Mouse (Mus musculus) hindbrain, embryonic 13.5 days (tissue): ENCODE results near the gene Ptprf. TPM values are rescaled to one million over a fixed set of nuclear protein-coding genes. Genes with fewer than 3 reads are reported as not detected.

Experiments used
- ATAC-seq: fragments of 200-750 bp; cut with Nextera tagmentation; 2 replicates; pipeline ENCODE4 v1.8.0; 2017; ENCODE audit warnings: moderate TSS enrichment; ENCODE audit not compliant: low FRiP score
- H3K27ac ChIP-seq: fragments of 300-500 bp; sonication (generic); 2 replicates; pipeline ENCODE4 v1.5.1; 2015; ENCODE audit warnings: inconsistent platforms, mild to moderate bottlenecking, moderate library complexity
- H3K27me3 ChIP-seq: fragments of 300-500 bp; sonication (generic); 2 replicates; pipeline ENCODE4 v1.6.1; 2015; ENCODE audit warnings: mild to moderate bottlenecking, inconsistent platforms
- H3K36me3 ChIP-seq: fragments of 300-500 bp; sonication (generic); 2 replicates; pipeline ENCODE4 v1.6.1; 2015; ENCODE audit warnings: mild to moderate bottlenecking, inconsistent platforms
- H3K4me1 ChIP-seq: fragments of 300-500 bp; sonication (generic); replicated peaks from 2 replicates; pipeline ENCODE4 v1.6.1; 2015; ENCODE audit warnings: inconsistent platforms
- H3K4me2 ChIP-seq: fragments of 300-500 bp; sonication (generic); 2 replicates; pipeline ENCODE4 v1.6.1; 2015; ENCODE audit warnings: inconsistent platforms, mild to moderate bottlenecking, moderate library complexity
- H3K4me3 ChIP-seq: fragments of 300-500 bp; sonication (generic); 2 replicates; pipeline ENCODE4 v1.5.1; 2015; ENCODE audit warnings: mild to moderate bottlenecking, inconsistent platforms
- H3K9ac ChIP-seq: fragments of 300-500 bp; sonication (generic); 2 replicates; pipeline ENCODE4 v1.6.1; 2015; ENCODE audit warnings: mild to moderate bottlenecking, inconsistent platforms
- H3K9me3 ChIP-seq: fragments of 300-500 bp; sonication (generic); 2 replicates; pipeline ENCODE4 v1.6.1; 2016; ENCODE audit warnings: inconsistent platforms
- WGBS: fragments of 180-500 bp; shearing (Covaris S2); methylation state at CpG from one replicate; pipeline ENCODE4 v1.1.7; 2015; 5-methylcytosine and 5-hydroxymethylcytosine counted together
- polyA plus RNA-seq: library from polyadenylated mRNA; unstranded; fragments of >200 nt; fragmentation: Nextera tagmentation; extraction: Ambion mirVana; gene quantifications from 2 replicates; pipeline ENCODE4 v1.2.1, GENCODE M21; 2015

Gene Ptprf
- polyA plus RNA-seq, 1 experiment from 2014 or later = 79.7 TPM

DNA sequence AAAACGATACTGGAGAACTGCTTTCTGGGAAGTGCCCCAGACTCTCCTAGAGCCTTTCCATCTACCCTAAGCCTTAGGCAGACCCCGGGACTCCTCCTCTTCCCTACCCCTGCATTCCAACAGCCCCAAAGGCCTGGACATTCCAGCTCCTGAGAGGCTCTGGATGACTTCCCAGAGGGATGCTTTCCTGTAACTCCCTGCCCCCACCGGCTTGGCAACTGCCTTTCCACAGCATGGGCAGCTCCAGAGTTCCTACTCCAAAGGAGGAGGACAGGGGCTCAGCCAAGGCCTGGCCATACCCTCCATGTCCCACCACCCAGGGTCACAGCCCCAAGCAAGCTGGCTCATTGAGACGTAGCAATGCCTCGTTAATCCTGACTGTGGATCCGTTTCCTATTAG, 21.2 kb downstream of the Ptprf start:
- H3K27ac ChIP-seq = peak overlapping the region; percentile 15
- H3K27me3 ChIP-seq = no peaks in the 10 kb centered on the region
- 47% methylated on average over 6 of the region's 6 CpGs for WGBS
- peaks cover 66% of the 10 kb centered on the region for H3K36me3 ChIP-seq
- H3K9ac ChIP-seq = no peak overlapping the region
- H3K4me3 ChIP-seq = no peak overlapping the region
- H3K4me1 ChIP-seq = peaks cover 73% of the 10 kb centered on the region
- no peak for ATAC-seq
- no peaks in the 10 kb centered on the region for H3K9me3 ChIP-seq
- H3K4me2 ChIP-seq = no peak overlapping the region

DNA sequence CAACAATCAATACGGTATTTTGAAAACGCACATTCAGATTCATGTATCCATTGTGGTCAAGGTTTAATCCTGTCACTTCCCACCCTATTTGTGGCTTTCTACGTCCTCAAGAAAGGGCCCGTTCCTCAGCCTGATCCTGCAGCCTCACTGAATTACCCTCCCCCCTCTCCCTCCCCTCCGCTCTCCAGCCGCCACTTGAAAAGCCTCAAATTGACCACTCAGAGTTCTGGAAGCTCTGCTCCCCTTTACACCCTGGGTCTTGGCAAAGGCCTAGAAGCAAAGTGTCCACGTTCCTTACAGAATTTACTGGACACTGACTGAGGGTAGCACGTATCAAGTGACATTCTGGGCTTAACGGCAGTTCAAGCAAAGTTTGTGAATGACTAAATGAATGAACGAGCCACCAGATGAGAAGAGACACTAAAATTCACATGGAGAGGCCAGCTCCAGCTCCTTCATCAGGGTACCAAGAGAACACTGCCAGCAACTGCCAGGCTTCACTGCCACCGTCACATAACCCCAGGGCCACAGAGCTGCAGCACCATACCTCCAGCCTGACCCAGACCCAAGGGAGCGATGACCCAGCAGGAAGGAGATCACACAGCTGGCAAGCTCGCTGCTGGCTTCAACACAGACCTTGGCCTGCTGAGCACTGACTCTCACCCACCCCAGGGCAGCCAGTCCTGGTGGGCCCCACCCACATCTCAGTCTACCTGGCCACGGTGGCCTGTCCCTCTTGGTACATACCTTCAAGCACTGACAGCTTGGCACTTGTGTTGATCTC, 22.6 kb downstream of the Ptprf start:
- H3K4me2 ChIP-seq = no peak overlapping the region
- H3K27me3 ChIP-seq = no peaks in the 10 kb centered on the region
- H3K4me3 ChIP-seq = no peak overlapping the region
- H3K4me1 ChIP-seq = peaks cover 67% of the 10 kb centered on the region
- WGBS = 80% methylated on average over 14 of the region's 14 CpGs
- no peak overlapping the region for H3K27ac ChIP-seq
- peaks cover 62% of the 10 kb centered on the region for H3K36me3 ChIP-seq
- ATAC-seq = no peak
- H3K9me3 ChIP-seq = no peaks in the 10 kb centered on the region
- H3K9ac ChIP-seq = no peak overlapping the region; the same call in 1 of the 2 replicates

DNA sequence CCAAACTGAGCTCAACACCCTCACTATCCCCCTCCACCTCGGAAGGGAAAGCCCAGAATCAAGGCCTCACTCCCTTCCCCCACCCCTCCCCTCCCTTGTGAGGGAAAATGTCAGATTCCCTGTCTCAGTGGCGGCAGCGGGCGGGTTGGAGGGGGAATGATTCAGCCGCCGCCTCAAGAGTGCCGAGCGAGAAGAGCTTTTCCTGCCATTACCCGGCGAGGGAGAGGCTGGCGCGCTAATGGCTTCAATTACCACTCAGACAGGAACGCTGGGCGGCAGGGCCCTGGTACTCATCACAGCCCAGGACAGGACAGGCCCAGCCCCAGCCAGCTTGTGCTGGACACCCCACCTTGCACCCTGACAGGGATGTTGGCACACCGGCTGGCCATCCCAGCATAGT, 25.6 kb downstream of the Ptprf start:
- Histone ChIP-seq H3K27me3 (no peaks in the 10 kb centered on the region), H3K4me3 (0 out of 2 replicates have a peak overlapping the region, but pooled peaks have one; percentile 1), H3K36me3 (peaks cover 38% of the 10 kb centered on the region), H3K4me2 (peak overlapping the region; percentile 25), H3K9ac (peak overlapping the region; percentile 63), H3K27ac (peak overlapping the region; percentile 93), H3K4me1 (peaks cover 72% of the 10 kb centered on the region), H3K9me3 (no peaks in the 10 kb centered on the region)
- ATAC-seq = peak; percentile 8; the same call in 1 of the 2 replicates
- 30% methylated on average over 15 of the region's 15 CpGs for WGBS

DNA sequence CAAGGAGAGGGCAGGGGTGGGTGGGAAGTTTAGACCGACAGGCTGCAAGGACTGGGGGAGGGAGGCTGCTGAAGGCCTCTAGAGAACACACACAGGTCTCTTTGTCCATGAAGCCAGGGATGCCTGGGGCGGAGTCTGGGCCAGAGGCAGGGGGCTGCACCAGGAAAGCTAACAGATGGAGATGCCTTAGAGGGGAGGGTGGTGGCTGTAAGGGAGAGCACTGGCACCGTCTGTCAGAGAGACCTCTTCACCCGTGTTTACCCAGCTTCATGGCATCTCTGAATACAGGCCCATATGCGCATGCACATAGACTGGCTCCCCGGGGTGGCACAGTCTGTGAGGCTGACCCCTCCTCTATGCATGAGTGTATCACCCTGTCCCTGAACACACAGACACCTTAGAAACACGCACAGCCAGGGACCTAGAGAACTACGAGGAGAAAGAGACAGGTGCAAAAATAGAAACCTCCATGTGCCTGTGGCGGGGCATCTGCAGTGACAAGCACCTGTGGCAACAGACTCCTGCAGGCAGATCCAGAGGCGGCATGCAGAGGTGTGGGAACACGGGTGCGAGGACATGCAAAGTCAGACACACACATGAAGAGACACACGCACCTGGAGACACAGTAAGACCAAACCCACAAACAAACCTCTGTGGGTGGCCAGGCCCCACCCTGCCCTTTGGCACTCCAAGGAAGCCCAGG, 29.3 kb downstream of the Ptprf start:
- Histone ChIP-seq H3K36me3 (peaks cover 16% of the 10 kb centered on the region), H3K9ac (peak overlapping the region; percentile 77), H3K4me1 (peaks cover 91% of the 10 kb centered on the region), H3K27me3 (no peaks in the 10 kb centered on the region), H3K4me2 (peak overlapping the region; percentile 73), H3K9me3 (no peaks in the 10 kb centered on the region), H3K27ac (peak overlapping the region; percentile 82), H3K4me3 (no peak overlapping the region)
- peak; percentile 22; the same call in 1 of the 2 replicates for ATAC-seq
- 37% methylated on average over 13 of the region's 13 CpGs for whole genome bisulfite sequencing

DNA sequence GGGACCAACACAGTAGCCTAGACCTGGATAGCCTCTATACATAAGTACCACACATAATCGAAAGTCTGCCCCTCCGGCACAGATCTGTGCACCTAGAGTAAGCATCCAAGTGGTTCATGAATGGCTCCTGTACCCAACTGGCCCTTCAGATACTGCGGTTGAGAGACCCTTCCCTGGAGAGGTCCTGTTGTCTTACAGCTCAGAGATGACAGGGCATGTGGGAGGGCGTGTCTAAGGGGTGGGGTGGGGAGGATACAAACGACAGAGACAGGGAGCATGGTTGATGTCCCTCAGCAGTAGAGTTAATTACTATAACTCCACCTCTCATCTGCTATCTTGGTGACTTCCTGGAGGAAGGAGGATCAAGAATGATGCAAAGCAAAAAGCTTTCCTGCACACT, 29.9 kb downstream of the Ptprf start:
- ATAC-seq = peak; percentile 22
- Histone ChIP-seq H3K4me1 (peaks cover 91% of the 10 kb centered on the region), H3K9me3 (no peaks in the 10 kb centered on the region), H3K36me3 (peaks cover 18% of the 10 kb centered on the region), H3K4me3 (peak overlapping the region; percentile 48), H3K4me2 (peak overlapping the region; percentile 73), H3K9ac (peak overlapping the region; percentile 77), H3K27me3 (no peaks in the 10 kb centered on the region), H3K27ac (peak overlapping the region; percentile 82)
- WGBS = 18% methylated on average over 5 of the region's 5 CpGs

DNA sequence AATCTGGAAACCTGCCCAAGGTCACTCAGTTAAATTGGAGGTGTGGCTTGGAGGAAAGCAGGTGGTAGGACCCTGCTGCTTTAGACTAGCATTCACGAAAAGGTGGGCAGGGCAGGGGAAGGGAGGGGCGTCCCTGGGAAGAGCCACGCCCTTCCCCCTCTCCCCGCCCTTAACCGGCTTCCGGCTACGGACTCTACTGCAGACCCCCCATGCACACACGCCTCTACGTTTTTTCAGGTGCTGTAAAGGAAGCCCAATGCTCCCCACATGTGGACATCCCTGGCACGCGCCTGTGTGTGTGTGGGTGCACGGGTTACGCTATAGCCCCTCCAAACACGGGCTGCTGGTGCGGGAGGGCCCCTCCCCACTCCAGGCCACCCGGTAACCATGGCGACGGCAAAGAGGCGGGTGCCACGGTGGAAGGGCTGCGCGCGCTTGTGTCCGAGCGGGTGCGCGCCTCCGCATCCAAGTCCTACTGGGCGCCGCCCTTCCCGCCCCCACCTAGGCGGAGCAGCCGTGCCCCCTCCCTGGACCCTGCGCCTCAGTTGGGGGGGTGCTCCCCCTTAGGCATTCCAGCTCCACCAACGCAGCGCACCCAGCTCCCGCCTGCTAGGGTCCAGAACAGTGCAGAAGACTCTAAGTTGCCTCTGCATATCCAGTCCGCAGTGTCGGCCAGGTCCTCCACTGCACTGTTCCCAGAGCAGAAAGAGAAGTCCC, 30.5 kb downstream of the Ptprf start:
- peak overlapping the region; percentile 73 for H3K4me2 ChIP-seq
- WGBS = under 1% methylated on average over 39 of the region's 39 CpGs
- peak; percentile 62 for ATAC-seq
- H3K9me3 ChIP-seq = no peaks in the 10 kb centered on the region
- peaks cover 21% of the 10 kb centered on the region for H3K36me3 ChIP-seq
- H3K4me1 ChIP-seq = peaks cover 91% of the 10 kb centered on the region
- H3K27ac ChIP-seq = peak overlapping the region; percentile 82
- peak overlapping the region; percentile 48 for H3K4me3 ChIP-seq
- no peaks in the 10 kb centered on the region for H3K27me3 ChIP-seq
- peak overlapping the region; percentile 77 for H3K9ac ChIP-seq

DNA sequence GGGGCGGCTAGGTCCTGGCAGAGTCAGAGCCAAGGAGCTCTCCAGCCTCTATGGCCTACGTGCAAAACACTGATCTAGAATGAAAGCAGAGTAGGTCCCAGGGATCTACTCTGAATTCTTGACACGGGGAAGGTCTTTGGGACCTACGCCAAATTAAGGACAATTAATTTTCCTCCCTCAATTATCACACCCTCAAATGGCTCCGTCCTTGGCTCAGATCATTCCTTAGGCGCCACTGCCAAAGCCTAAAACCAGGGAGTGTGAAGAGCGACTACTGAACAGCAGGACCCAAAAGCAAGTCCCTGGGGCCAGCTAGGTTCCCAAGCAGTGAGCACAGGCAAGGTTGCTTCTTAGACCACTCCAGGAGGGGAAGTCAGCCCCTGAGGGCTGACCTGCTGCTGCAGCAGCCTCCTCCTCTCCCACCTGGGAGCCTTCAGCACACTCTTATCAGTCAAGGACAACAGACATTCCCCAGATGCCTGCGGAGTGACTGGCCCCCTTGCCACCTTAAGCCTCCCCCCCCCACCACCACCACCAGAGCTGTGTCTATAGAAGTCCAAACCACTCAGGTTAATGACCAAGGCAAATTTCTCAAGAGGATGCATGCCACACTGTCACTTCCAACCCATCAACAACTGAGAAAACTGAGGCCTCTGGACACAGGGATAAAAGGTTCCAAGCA, 31.3 kb downstream of the Ptprf start:
- H3K4me3 ChIP-seq = 0 out of 2 replicates have a peak overlapping the region, but pooled peaks have one; percentile 48

DNA sequence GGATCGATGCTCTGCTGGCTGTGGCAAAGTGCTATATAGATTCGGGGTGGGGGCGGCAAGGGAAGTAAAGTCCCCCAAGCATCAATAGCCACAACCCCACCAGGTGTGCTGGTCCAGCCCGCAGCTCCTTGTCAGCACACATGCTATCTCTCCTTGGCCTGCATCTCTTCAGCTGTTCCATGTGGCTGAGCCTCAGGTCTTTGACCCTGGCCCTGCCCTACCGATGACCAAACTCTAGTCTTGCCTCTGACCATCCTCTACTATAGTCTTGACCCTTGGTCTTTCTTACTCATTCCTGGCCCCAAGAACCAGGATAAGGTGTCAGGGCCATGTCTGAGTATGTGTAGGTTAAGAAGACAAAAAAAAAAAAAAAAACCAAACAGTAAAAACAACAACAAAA, 33.2 kb downstream of the Ptprf start:
- no peak for ATAC-seq

More for the DNA sequence above, 31.3 kb downstream of the Ptprf start:
- peaks cover 28% of the 10 kb centered on the region for H3K36me3 ChIP-seq
- 57% methylated on average over 8 of the region's 8 CpGs for WGBS
- peak overlapping the region; percentile 82 for H3K27ac ChIP-seq
- H3K9me3 ChIP-seq = no peaks in the 10 kb centered on the region
- H3K9ac ChIP-seq = peak overlapping the region; percentile 49; the same call in 1 of the 2 replicates
- no peaks in the 10 kb centered on the region for H3K27me3 ChIP-seq
- ATAC-seq = 0 out of 2 replicates have a peak, but pooled peaks have one; percentile 3
- peak overlapping the region; percentile 73 for H3K4me2 ChIP-seq
- H3K4me1 ChIP-seq = peaks cover 87% of the 10 kb centered on the region

DNA sequence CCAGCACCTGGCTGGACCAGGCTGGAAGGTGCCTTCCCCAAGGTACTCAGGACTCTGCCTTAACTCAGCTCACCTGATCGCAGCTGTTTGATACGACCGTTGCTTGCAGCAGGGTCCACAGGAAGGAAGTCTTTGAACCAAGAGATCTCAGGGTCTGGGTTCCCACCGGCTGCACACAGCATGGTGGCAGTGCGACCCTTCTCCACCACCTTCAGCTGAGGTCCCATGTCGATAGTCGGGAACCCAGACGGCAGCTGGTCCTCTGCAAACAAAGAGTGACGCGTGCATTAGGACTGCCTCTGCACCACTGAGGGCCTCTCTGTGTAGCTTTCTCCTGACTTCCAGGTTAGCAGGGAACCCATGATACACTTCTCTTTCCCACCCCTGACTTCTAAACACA, 33.8 kb downstream of the Ptprf start:
- H3K27me3 ChIP-seq = no peaks in the 10 kb centered on the region
- WGBS = 86% methylated on average over 10 of the region's 10 CpGs

More for the DNA sequence above, 33.2 kb downstream of the Ptprf start:
- Histone ChIP-seq H3K27me3 (no peaks in the 10 kb centered on the region), H3K4me1 (peaks cover 79% of the 10 kb centered on the region), H3K9ac (no peak overlapping the region), H3K4me3 (no peak overlapping the region), H3K4me2 (no peak overlapping the region), H3K9me3 (no peaks in the 10 kb centered on the region), H3K27ac (no peak overlapping the region), H3K36me3 (peaks cover 45% of the 10 kb centered on the region)
- WGBS = 93% methylated on average over 5 of the region's 5 CpGs

DNA sequence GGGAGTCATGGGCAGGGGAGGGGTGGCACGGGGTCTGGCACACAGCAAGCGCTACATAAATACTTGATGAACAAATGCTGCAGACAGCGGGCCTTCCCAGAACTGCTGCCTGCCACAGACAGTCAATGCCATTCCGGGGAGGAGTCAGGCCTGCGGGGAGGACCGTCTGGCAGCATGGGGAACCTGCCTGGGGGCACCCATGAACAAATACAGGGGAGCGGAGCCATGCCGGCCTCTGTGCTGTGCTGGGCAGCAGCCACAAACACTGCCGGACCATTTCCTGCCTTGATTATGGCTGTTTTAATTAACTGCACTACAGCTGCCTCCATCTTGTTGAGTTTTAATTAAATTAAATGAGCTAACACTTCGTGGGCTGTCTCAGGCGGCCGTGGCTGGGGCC, 35.0 kb downstream of the Ptprf start:
- H3K27me3 ChIP-seq = no peaks in the 10 kb centered on the region
- peak overlapping the region; percentile 81 for H3K27ac ChIP-seq
- peaks cover 61% of the 10 kb centered on the region for H3K4me1 ChIP-seq
- no peak overlapping the region for H3K4me3 ChIP-seq
- H3K4me2 ChIP-seq = no peak overlapping the region
- no peaks in the 10 kb centered on the region for H3K9me3 ChIP-seq
- peak overlapping the region; percentile 39; the same call in 1 of the 2 replicates for H3K9ac ChIP-seq
- H3K36me3 ChIP-seq = peaks cover 61% of the 10 kb centered on the region
- peak; percentile 6; the same call in 1 of the 2 replicates for ATAC-seq
- WGBS = 44% methylated on average over 12 of the region's 12 CpGs

More for the DNA sequence above, 33.8 kb downstream of the Ptprf start:
- H3K4me1 ChIP-seq = peaks cover 73% of the 10 kb centered on the region
- H3K4me3 ChIP-seq = no peak overlapping the region
- H3K9me3 ChIP-seq = no peaks in the 10 kb centered on the region
- ATAC-seq = no peak
- 0 out of 2 replicates have a peak overlapping the region, but pooled peaks have one; percentile 39 for H3K9ac ChIP-seq
- peaks cover 49% of the 10 kb centered on the region for H3K36me3 ChIP-seq
- H3K4me2 ChIP-seq = no peak overlapping the region
- no peak overlapping the region; the same call in 1 of the 2 replicates for H3K27ac ChIP-seq

DNA sequence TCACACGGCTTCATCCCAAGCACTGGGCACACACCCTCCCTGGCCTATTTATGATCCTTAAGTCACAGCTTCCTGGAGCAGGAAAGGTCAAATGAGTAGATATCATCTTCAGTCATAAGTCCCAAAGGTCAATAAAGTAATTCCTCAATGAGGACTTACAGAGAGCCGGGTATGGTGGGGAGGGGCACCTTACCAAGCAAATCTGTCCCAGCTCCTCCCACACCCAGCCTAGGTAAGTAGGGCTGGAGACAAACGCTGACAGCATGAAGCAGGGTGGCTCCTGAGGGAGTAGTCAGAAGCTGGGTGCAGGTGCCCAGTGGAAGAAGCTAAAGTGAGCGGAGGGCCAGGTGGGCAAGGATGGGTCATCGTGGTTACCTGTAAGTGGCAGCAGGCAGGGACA, 36.3 kb downstream of the Ptprf start:
- Histone ChIP-seq H3K4me3 (no peak overlapping the region), H3K4me2 (no peak overlapping the region), H3K9me3 (no peaks in the 10 kb centered on the region), H3K27me3 (no peaks in the 10 kb centered on the region), H3K36me3 (peaks cover 72% of the 10 kb centered on the region), H3K4me1 (peaks cover 49% of the 10 kb centered on the region), H3K27ac (no peak overlapping the region), H3K9ac (no peak overlapping the region)
- no peak for ATAC-seq
- WGBS = 93% methylated on average over 5 of the region's 5 CpGs
